Mouse (Mus musculus): ENCODE results near the gene A730015C16Rik.

Gene A730015C16Rik

DNA sequence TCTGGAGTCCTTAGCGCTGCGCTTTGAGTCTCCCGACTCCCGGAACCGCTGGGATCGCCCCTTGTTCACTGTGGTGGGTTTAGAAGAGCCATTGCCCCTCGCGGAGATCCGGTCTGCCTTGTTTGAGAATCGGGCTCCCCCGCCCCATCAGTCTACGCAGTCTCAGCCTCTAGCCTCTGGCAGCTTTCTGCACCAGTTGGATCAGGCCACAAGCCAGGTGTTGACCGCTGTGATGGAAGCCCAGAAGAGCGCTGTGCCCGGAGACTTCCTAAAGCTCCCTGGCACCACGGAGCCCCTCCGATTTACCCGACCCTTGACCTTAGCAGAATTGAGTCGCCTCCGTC, at the start of gene A730015C16Rik:
TSS of gene A730015C16Rik (minus strand) at position 115 of the 344 bp plus-strand sequence.
- DNase-seq (ENCODE audit: low read depth, low spot score): no peak

DNA sequence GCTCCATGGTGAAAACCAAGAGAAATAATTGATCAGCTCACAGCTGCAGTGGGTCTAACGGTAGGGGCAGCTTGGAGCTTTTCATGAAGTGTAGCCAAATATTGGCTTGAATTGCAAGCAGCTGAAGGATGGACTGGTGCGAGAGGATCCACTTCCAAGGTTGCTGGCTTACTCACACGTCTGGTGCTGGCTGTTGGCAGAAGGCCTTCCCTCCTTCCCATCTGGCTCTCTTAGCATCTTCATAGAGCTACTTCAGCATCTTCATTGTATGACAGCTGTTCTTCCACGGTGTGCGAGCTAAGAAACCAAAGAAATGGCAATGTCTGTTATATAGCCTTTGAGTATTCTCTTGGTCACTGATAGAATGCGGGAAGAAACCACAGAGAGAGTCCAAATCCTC, 42.5 kb upstream of the A730015C16Rik start:
- no peak for DNase-seq (ENCODE audit: low read depth, low spot score)

DNA sequence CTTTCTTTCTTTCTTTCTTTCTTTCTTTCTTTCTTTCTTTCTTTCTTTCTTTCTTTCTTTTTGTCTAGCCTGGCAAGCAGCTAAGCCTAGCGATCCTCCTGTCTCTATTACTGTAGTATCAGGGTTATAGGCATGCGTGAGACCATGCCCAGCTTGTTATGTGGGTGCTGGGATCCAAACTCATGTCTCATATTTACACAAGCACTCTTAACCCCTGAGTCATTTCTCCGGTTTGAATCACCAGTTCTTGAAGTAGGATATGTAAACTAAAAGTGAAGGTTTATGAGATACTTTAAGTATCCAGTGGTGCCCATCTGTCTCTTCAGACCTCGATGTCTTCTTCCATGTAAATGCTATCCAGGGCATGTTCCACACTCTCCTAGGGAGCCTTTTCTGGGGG, 39.0 kb upstream of the A730015C16Rik start:
- no peak for DNase-seq (ENCODE audit: low read depth, low spot score)

DNA sequence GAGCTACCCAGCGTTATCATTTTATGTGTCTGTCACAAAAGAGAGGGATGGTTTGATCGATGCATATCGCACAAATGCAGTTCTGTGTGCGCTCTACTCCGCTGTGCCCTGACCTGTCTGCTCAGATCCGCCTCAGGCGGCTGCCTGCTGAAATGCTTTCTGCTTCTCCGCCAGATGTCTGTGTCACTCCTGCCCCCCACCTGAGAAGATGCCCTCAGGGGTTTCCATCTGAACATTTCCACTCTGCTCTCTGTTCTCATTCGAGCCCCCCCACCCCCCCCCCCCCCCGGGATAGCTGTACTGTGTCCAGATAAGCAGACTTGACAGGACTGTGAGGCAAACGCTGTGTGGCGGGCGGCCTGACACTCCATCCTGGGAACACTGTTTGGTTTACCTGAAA, 35.4 kb upstream of the A730015C16Rik start:
- no peak for DNase-seq (ENCODE audit: low read depth, low spot score)

DNA sequence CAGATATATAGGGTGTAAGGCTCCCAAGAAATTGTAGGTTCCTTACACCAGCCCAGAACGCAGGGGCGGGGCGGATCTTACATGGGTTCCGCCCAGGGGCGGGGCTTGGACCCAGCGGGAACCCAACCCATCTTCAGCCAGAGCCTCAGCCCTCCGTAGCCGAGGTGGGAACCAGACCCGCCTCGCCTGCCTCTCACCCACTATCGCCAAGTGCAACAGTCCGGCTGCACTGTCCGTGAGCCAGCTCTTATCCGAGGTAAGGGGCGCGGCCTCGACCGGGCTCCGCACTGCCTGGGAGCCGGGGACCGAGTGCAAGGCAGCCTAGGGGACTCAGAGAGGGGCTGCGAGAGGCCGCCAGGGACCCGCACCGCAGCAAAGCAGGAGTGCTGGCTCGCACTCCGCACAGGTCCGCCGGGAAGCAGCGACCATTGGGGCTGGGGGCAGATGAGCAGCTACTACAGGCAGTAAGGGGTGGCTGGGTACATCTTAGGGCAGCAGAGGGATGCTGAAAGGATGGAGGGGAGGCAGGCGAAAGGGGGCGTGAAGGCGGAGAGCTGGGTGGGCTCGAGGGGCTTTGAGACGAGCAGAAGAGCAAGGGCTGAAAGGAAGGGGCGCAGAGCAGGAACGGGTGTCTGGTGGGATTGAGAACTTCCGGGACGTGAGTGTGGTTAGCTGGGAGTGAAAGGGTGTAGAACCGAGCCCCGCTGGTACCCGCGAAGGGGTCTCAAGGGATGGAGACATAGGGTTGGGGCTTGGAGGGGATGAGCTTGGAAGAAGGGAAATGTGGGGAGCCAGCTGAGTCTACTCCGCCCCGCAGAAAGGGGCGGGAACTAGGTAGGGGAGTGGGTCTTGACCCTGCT, 30.8 kb upstream of the A730015C16Rik start, which contains the start of gene Rab3b:
TSS of gene Rab3b (plus strand) at position 101 of the 860 bp plus-strand sequence.
- DNase-seq (ENCODE audit: low read depth, low spot score): peak; percentile 24

DNA sequence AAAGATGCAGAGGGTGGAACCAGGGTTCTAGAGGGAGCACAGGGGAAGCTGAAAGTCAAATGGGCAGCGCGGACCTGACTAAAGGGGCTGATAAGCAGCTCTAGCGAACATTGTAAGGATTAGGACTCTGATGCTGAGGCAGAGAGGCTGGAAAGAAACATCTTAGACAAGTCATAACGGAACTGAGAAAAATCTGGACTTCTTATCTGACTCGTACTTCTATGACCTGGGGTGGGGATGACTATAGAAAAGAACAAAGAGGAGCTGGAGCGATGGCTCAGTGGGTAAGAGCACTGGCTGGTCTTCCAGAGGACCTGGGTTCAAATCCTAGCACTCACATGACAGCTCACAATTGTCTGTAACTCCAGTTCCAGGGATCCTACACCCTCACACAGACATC, 29.5 kb upstream of the A730015C16Rik start:
- no peak for DNase-seq (ENCODE audit: low read depth, low spot score)

DNA sequence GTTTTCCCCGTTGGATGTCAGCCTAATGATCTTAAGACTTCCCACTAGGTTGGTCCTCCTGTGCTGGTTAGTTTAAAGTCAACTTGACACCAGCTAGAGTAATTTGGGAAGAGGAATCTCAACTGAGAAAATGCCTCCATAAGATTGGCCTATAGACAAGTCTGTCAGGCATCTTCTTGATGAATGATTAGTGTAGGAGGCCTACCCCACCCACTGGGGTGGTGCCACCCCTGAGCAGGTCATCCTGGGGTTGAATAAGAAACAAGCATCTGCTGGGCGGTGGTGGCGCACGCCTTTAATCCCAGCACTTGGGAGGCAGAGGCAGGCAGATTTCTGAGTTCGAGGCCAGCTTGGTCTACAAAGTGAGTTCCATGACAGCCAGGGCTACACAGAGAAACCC, 25.3 kb upstream of the A730015C16Rik start:
- DNase-seq (ENCODE audit: low read depth, low spot score): no peak

DNA sequence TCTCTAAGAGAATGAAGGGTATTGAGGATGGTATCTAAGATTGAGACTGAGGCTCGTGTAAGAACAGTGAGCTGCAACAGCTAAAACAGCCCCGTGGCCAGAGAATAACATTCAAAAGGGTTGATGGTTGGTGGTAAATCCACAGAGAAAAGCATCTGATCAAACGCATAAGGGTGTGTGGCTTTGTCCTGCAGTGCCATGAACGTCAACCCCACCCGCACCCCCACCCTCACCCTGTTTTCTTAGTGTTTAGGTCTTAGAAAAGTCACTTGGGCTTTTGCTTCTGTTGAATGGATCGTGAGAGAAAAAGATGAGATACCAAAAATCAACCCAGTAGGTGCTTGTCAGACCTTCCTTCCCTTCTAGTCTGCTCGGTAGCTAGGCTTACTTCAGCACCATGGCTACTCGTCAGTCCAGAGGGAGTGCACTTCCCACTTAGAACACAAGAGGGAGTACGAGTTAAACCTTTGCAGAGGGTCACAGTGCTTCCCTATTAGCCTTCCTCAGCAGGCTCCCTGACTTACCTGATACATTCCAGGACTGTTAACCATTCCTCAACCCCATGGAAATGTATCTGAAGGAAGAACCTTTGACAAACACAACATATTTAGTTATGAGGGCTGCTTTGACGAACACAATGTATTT, 21.4 kb upstream of the A730015C16Rik start:
- peak; percentile 81 for DNase-seq (ENCODE audit: low read depth, low spot score)

DNA sequence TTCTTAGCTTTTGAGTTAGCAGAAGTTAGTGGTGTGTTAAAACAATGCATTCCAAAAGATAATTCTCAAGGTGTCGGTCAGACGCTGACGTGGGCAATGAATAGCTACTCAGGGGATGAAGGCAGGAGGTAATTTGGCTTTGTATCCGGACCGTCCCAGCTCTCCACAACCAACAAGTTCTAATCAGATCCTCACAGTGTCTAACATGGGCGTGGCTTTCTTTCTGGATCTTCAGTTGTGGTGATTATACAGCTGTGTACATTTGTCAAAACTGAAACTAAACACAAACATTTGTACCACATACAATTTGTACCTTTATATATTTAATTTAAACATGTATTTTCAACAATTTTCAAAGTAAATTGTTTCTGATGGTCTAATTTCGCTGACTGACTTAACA, 18.4 kb upstream of the A730015C16Rik start:
- DNase-seq (ENCODE audit: low read depth, low spot score): no peak

DNA sequence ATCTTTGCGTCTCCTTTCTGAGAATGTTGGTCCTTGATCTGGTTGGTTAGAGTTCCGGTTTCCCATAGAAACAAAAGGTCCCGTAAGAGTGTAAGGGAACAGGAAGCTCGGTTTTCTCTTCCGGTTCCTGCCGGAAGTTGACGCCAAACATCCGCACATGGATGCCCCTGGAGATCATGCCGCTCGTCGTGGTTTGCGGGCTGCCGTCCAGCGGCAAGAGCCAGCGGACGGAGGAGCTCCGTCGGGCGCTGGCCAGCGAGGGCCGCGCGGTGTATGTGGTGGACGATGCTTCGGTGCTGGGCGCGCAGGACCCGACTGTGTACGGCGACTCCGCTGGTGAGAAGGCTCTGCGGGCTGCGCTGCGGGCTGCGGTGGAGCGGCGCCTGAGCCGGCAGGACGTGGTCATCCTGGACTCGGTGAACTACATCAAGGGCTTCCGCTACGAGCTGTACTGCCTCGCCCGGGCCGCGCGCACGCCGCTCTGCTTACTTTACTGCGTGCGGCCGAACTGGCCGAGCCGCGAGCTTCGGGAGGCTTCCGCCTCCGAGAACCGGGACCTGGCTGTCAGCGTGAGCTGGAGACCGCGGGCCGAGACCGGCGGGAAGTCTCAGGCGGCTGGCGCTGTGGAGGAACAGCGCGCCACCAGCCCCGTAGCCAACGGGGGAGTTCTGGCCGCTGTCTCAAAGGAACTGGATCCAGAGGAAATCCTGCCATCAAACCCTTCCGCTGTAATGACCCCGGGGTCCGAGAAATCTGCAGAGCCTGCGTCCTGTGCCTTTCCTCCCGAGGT, 509 bp downstream of the A730015C16Rik start, which contains the start of gene Kti12:
TSS of gene Kti12 (plus strand) at position 71 of the 790 bp plus-strand sequence.
- DNase-seq (ENCODE audit: low read depth, low spot score): peak; percentile 71

DNA sequence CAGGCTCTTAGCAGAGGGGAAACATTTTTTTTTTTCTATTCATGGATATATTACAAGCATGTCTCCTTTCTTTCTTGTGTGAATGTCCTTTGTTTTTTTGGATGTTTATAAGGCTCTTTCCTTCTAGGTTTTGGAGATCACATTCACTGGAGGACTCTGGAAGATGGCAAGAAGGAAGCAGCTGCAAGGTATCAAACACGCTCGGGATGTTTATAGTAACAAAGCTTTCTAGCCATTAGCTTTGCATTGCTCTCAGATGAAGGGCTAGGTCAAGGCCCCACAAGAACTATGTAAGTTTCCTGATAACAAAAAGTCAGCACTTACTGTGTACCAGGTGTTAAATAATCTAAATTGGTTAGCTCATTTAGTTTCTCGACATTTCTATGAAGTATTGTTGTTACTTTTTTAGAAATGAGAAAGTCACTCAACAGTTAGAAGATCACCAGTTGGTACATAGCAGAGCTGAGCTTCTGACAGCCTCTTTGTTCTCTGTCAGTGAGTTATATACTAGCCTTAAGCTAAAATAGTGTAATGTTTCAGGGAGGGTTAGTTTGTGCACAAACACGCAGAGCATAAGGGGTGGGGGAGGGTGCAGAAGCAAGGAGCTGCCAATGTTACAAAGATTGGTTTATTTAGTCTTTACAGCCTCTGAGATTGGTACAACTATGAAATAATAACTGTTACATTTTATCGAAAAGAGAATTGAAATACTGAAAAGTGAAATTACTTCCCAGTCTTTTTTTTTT, 2.4 kb downstream of the A730015C16Rik start:
- no peak for DNase-seq (ENCODE audit: low read depth, low spot score)

DNA sequence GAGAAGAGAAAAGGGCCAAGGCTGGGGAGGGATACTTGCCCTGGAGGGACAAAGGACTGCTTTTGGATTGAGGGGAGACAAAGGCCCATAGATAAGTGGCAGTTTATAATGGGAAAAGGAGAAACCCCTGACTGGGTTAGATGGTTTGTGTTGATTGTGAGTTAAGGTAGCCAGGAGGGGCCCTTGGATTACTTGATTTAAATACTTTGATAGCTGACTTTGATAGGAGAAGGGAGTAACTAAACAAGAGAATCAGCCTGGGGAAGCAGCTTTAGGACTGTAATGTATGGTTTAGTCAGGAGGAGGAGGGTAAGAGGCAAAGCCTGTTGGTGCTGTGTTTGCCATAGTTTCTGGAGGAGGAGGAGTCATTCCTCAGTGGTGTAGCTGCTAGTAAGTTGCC, 5.1 kb downstream of the A730015C16Rik start:
- no peak for DNase-seq (ENCODE audit: low read depth, low spot score)

DNA sequence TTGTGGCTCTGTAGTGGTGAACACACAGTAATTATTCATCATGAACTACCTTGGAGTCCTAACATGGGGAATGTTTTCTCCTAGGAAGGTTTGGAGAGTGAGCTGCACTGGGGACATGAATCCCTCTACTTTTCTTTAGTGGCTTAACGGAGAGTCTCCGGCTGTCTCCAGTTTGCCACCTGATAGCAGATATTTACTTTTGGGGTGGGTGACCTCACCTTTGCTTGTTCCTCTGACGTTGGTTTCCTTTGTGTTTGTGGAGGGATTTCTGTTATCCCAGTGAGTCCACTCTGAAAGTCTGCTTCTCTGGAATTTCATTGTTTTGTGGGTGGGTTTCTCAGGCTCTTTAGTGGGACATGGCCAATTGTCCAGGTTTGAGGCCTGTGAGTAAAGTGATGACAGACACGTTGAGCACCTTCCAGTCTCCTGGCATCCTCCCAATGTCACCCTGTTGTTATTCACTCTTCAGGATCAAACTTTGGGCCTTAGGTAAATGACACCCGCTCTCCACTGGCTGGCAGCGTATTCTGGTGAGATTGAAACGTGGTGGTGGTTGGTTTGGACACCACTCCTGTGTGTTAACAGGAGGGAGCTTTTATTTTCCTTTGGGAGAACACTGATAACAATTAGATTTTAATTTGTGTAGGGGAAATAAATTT, 6.4 kb downstream of the A730015C16Rik start:
- DNase-seq (ENCODE audit: low read depth, low spot score): no peak

DNA sequence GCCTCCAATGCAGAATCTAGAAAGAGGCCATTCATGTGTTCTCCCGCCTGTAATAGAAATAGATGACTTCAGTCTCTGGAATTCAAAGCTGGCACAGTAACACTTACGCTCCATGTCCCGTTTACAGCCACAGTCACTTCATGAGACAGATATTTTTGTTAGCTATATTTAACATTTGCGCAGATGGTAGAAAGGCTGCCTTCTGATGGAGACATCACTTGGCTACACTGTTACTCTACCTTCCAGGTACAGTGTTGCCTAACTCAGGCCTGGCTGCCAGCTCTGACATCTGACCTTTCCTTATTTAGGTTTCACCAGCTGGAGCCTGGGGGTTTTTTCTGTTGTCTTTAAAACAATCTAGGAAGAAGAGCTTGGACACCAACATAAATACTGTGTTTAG, 10.4 kb downstream of the A730015C16Rik start:
- DNase-seq (ENCODE audit: low read depth, low spot score): no peak

DNA sequence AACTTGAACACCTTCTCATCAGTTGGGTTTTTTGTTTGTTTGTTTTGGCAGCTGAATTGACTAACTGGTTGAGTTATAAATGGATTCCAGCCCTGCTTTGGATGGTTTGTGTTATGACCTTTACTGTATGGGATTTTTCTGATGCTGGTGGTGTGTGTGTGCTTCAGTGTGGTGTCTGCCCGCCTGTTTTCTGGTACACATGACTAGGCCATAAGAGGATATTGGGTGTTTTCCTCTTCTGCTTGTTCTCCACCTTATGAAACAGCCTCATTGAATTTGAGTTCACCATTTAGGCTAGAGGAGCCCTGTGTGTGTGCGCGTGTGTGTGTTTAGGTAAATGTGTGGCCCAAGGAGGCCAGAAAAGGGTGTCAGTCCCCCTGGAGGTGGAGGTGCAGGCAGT, 12.9 kb downstream of the A730015C16Rik start:
- DNase-seq (ENCODE audit: low read depth, low spot score): no peak

DNA sequence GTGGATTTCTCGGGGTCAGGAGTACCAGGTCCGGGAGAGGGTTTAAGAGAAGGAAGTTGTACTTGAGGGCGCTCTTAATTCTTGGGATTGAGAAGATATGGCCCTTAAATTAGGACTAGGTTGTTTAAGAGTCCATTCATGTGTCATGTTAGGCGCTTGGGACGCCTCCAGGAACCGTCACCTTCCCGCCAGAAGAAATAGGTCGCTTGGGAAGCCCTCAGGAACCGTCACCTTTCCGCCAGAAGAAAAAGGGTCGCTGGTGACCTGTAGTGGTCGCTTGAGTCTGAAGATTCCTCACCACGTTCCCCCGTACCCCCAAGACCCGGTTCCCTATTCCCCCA, 13.5 kb downstream of the A730015C16Rik start:
- no peak for DNase-seq (ENCODE audit: low read depth, low spot score)

DNA sequence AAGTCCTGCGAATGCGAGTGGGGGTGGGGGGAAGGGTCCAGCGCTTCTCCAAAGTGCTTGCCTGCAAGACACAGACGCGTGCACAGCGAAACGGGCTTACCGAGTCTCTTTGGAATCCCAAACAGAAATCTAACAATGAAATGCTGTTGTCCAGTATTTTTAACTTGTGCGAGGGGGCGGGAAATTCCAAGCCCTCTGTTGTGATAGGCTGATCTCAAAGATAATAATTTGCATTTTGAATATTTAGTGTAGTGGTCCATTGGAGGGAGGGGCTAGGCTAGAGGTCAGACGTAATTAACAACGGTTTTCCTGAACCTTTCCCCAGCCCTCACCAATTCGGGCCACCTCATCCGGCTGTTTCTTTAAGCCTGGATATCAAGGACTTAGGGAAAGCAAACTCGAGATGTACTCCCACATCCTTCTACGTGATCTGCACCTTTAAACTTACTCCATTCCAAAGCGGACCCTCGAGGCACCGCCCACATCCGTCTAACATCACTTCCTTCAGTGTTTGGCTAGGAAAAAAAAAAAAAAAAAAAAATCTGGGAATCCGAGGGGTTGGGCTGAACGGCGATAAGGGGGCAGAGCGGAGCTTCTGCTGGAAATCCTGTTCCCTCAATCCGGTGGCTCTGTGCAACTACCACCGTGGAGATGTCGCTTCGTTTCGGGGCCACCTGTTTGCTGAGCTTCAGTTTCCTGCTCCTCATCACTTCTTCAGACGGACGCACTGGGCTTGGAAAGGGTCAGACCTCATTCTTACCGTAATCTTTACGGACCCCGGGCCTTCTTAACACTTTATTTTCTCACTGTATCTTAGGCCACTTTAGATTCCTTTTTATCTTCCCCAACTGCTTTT, 14.1 kb downstream of the A730015C16Rik start, which contains the start of gene Txndc12:
TSS of gene Txndc12 (plus strand) at position 487 of the 856 bp plus-strand sequence.
- DNase-seq (ENCODE audit: low read depth, low spot score): peak; percentile 88

DNA sequence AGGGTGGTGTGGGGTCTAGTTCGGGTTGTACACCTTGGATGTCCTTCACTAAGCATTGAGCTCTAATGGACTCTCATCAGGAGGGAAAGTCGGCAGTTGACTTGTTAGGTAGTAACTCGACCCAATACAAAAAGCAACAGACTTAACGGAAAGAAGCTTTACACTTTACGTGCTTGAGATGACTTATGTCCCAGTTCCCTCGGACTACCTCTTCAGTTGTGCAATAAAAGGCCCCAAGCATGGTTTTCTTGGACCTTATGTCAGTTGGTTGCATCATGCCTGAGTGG, 14.6 kb downstream of the A730015C16Rik start:
- no peak for DNase-seq (ENCODE audit: low read depth, low spot score)

DNA sequence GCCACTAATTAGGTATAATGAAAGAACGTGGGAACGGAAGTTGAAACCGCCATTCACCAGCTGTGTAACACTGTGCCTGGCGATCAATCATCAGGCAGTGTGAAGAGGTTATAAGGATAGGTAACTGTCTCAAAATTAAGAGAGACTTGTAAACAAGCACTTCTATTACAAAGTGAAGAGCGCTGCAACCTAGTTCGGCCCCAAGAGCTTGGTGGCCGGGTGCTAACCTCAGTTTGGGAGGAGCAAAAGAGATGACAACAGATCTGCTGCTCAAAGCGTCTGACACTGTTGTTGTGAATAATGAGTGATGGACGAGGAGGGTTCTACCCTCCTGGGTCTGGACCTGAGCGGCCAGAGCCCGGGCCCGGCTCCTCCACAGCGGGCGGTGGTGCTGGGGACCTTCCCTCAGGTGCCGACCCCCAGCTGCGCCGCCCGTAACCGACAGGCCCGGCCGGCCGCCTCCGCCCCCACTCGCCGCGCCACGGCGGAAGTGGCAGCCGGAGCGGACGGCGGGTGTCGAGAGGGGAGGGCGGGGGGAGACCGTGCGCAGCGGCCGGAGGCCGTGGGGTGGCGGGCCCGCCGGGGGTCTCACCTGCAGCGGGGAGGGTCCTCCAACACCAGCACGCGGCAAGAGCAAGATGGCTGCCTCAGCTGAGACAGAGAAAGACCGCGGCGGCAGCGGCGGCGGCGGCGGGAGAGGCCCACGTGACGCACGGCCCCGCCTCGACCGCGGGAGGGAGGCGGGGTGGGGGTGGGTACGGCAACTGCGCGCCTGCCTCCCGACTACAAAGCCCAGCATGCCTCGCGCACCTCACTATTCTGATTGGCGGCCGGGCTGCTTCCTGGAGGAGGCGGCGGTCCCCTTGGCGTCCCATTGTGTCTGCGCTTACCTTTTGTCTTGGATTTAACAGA, 15.2 kb downstream of the A730015C16Rik start, which contains the start of gene Btf3l4:
TSS of gene Btf3l4 (minus strand) at position 699 of the 912 bp plus-strand sequence.
- DNase-seq (ENCODE audit: low read depth, low spot score): peak; percentile 90

Measured in embryo, embryonic 11.5 days (tissue).